ENCODE assay signal across 31 mouse cellular contexts in genomic region chr3:121689697-121690096, GRCm38 (mm10). TPM values are rescaled to one million over a fixed set of nuclear protein-coding genes. Genes with fewer than 3 reads are reported as not detected.
"Had no signal": no experiment of that assay in that cellular context is flagged by ENCODE, and none has a peak within 500 bp of the region (broad histone marks: within the 10 kb centered on the region; RNA-seq: fewer than 3 reads in every experiment).

No protein-coding gene starts in this region.

- H3K9ac ChIP-seq: limb, embryonic 13.5 days; liver, embryonic 12.5 days; liver, embryonic 15.5 days; lung, embryonic 14.5 days; neural tube, embryonic 12.5 days; neural tube, embryonic 15.5 days had no signal

- H3K36me3 ChIP-seq: limb, embryonic 10.5 days; limb, embryonic 13.5 days; liver, embryonic 12.5 days; liver, embryonic 15.5 days; neural tube, embryonic 12.5 days; neural tube, embryonic 15.5 days had no signal

- H3K27ac ChIP-seq: kidney, postnatal 0 days; layer of hippocampus, adult 2 months; limb, embryonic 10.5 days; limb, embryonic 13.5 days; liver, embryonic 12.5 days; liver, embryonic 15.5 days; macrophage; neural tube, embryonic 12.5 days; neural tube, embryonic 15.5 days had no signal

- H3K9me3 ChIP-seq: limb, embryonic 10.5 days; limb, embryonic 13.5 days; liver, embryonic 12.5 days; liver, embryonic 15.5 days; neural tube, embryonic 12.5 days; neural tube, embryonic 15.5 days had no signal

- DNase-seq: kidney, adult 2 months; kidney, postnatal 25 days; layer of hippocampus, adult 9-11 months; liver; lung, embryonic 14.5 days; midbrain, embryonic 14.5 days; retina, postnatal 1 day; right cerebral cortex, postnatal 25 days; spleen, adult 18-20 months had no signal

- H3K27me3 ChIP-seq: liver, embryonic 12.5 days; liver, embryonic 15.5 days; neural tube, embryonic 12.5 days; neural tube, embryonic 15.5 days had no signal

- H3K4me2 ChIP-seq: limb, embryonic 13.5 days; liver, embryonic 12.5 days; liver, embryonic 15.5 days; lung, embryonic 14.5 days; midbrain, embryonic 11.5 days; neural tube, embryonic 12.5 days; neural tube, embryonic 15.5 days had no signal

- ATAC-seq: intestine, postnatal 0 days; liver, embryonic 12.5 days; lung, postnatal 0 days had no signal

- H3K4me1 ChIP-seq: neural tube, embryonic 12.5 days; neural tube, embryonic 15.5 days had no signal

- H3K4me3 ChIP-seq: layer of hippocampus, adult 2 months; limb, embryonic 10.5 days; limb, embryonic 13.5 days; liver, embryonic 12.5 days; liver, embryonic 15.5 days; neural tube, embryonic 12.5 days; neural tube, embryonic 15.5 days had no signal

RNA-seq across cellular contexts. Expression of gene 4930432M17Rik, which starts 19.1 kb away (rescaled TPM):
- total RNA-seq: layer of hippocampus, adult 2 months; layer of hippocampus, postnatal 25 days; left cerebral cortex, adult 18-20 months; left cerebral cortex, postnatal 25 days; megakaryocyte-erythroid progenitor cell, adult 5-6 weeks; midbrain, postnatal 0 days had no signal
- polyA plus RNA-seq: intestine, postnatal 0 days; kidney, adult 2 months; kidney, embryonic 14.5 days; kidney, postnatal 0 days; large intestine, adult 2 months; limb, embryonic 10.5 days; limb, embryonic 13.5 days; liver, embryonic 12.5 days; liver, embryonic 15.5 days; lung, embryonic 14.5 days; lung, postnatal 0 days; macrophage; midbrain, embryonic 11.5 days; midbrain, embryonic 14.5 days; midbrain, postnatal 0 days; neural tube, embryonic 12.5 days; neural tube, embryonic 15.5 days; stomach, embryonic 16.5 days; testis, adult 2 months; thymus, postnatal 0 days had no signal

RNA-seq across cellular contexts. Expression of gene F3, which starts 33.6 kb away (rescaled TPM):
- total RNA-seq: megakaryocyte-erythroid progenitor cell, adult 5-6 weeks had no signal
